Mouse (Mus musculus): ENCODE results near the gene Ubl3.

Ubl3 gene

GRCm38 (mm10) chr5:148468626-148469441 is 83.8 kb downstream of the Ubl3 start:
- DNase-seq: no peak

- DNase-seq: no peak
Observed at GRCm38 (mm10) chr5:148466933-148467607, 85.5 kb downstream of the Ubl3 start.

GRCm38 (mm10) chr5:148466116-148466515 is 86.5 kb downstream of the Ubl3 start:
- no peak for DNase-seq

GRCm38 (mm10) chr5:148465091-148465490 is 87.5 kb downstream of the Ubl3 start:
- peak; percentile 63 for DNase-seq

- no peak for DNase-seq
Observed at GRCm38 (mm10) chr5:148464489-148464888, 88.1 kb downstream of the Ubl3 start.

- no peak for DNase-seq
Observed at GRCm38 (mm10) chr5:148463783-148464294, 88.8 kb downstream of the Ubl3 start.
